Mouse (Mus musculus): Measurements from ENCODE around the gene Gm5089.

Gm5089 gene

GRCm38 (mm10) chr14:122426529-122427203, 24.2 kb downstream of the Gm5089 start:
- no peak for DNase-seq (ENCODE audit: low spot score)

GRCm38 (mm10) chr14:122424441-122424840, 26.5 kb downstream of the Gm5089 start:
- no peak for DNase-seq (ENCODE audit: low spot score)

- no peak for DNase-seq (ENCODE audit: low spot score)
These were observed 34.6 kb downstream of the Gm5089 start for GRCm38 (mm10) chr14:122416166-122416771.

GRCm38 (mm10) chr14:122414786-122415185, 36.1 kb downstream of the Gm5089 start:
- DNase-seq (ENCODE audit: low spot score) = no peak

- DNase-seq (ENCODE audit: low spot score) = no peak
These were observed 37.4 kb downstream of the Gm5089 start for GRCm38 (mm10) chr14:122413542-122413928.

GRCm38 (mm10) chr14:122412841-122413541, 37.9 kb downstream of the Gm5089 start:
- no peak for DNase-seq (ENCODE audit: low spot score)

GRCm38 (mm10) chr14:122406541-122407219, 44.2 kb downstream of the Gm5089 start:
- no peak for DNase-seq (ENCODE audit: low spot score)

- DNase-seq (ENCODE audit: low spot score) = no peak
These were observed 44.9 kb downstream of the Gm5089 start for GRCm38 (mm10) chr14:122405897-122406540.

- DNase-seq (ENCODE audit: low spot score) = no peak
These were observed 45.7 kb downstream of the Gm5089 start for GRCm38 (mm10) chr14:122405236-122405635.

- no peak for DNase-seq (ENCODE audit: low spot score)
These were observed 46.2 kb downstream of the Gm5089 start for GRCm38 (mm10) chr14:122404596-122405154.

GRCm38 (mm10) chr14:122403422-122403940, 47.4 kb downstream of the Gm5089 start:
- no peak for DNase-seq (ENCODE audit: low spot score)

- DNase-seq (ENCODE audit: low spot score) = no peak
These were observed 48.1 kb downstream of the Gm5089 start for GRCm38 (mm10) chr14:122402716-122403258.

- DNase-seq (ENCODE audit: low spot score) = no peak
These were observed 49.0 kb downstream of the Gm5089 start for GRCm38 (mm10) chr14:122401886-122402285.

- DNase-seq (ENCODE audit: low spot score) = no peak
These were observed 51.0 kb downstream of the Gm5089 start for GRCm38 (mm10) chr14:122399906-122400305.

GRCm38 (mm10) chr14:122398676-122399075, 52.2 kb downstream of the Gm5089 start:
- DNase-seq (ENCODE audit: low spot score) = no peak

- DNase-seq (ENCODE audit: low spot score) = no peak
These were observed 57.8 kb downstream of the Gm5089 start for GRCm38 (mm10) chr14:122393119-122393518.

GRCm38 (mm10) chr14:122390935-122391334, 60.0 kb downstream of the Gm5089 start:
- DNase-seq (ENCODE audit: low spot score) = no peak

- DNase-seq (ENCODE audit: low spot score) = no peak
These were observed 61.1 kb downstream of the Gm5089 start for GRCm38 (mm10) chr14:122389684-122390370.

GRCm38 (mm10) chr14:122388431-122389031, 62.4 kb downstream of the Gm5089 start:
- no peak for DNase-seq (ENCODE audit: low spot score)

- no peak for DNase-seq (ENCODE audit: low spot score)
These were observed 63.1 kb downstream of the Gm5089 start for GRCm38 (mm10) chr14:122387781-122388180.
